Mouse (Mus musculus) CH12.LX (cell line): ENCODE measurements at regions not wholly inside any gene's neighbourhood (a gene's known extent, or its start where the extent isn't known, plus 50 kb on each side); places are given as distances from the start of the nearest gene placed in this dataset.

Experiments
- CHD2 ChIP-seq: IDR thresholded peaks from 2 replicates; pipeline ENCODE4 v1.6.1; 2011; ENCODE audit warnings: low read length, improper control_type of control experiment
- CTCF ChIP-seq, 2 experiments: IDR thresholded peaks in 1 of 2; conservative IDR thresholded peaks in 1 of 2; 2 replicates each; pipeline ENCODE4 v1.5.1; 2011 to 2012; ENCODE audit warnings: low read depth in 2 of 2, low read length in 2 of 2, improper control_type of control experiment in 1 of 2, inconsistent platforms in 1 of 2, mild to moderate bottlenecking in 1 of 2, moderate library complexity in 1 of 2
- E2F4 ChIP-seq: IDR thresholded peaks from 2 replicates; pipeline ENCODE4 v1.6.1; 2011; ENCODE audit warnings: low read depth, low read length, improper control_type of control experiment; ENCODE audit not compliant: insufficient replicate concordance
- ELF1 ChIP-seq: IDR thresholded peaks from 2 replicates; pipeline ENCODE4 v1.6.1; 2014; ENCODE audit warnings: low read depth, mild to moderate bottlenecking, inconsistent platforms, low read length, improper control_type of control experiment
- EP300 ChIP-seq: IDR thresholded peaks from 2 replicates; pipeline ENCODE4 v1.6.1; 2011; ENCODE audit warnings: low read length, improper control_type of control experiment
- HCFC1 ChIP-seq: IDR thresholded peaks from 2 replicates; pipeline ENCODE4 v1.6.1; 2012; ENCODE audit warnings: low read depth, mild to moderate bottlenecking, inconsistent platforms, low read length, improper control_type of control experiment
- IRF4 ChIP-seq: IDR thresholded peaks from 2 replicates; pipeline ENCODE4 v1.6.1; 2014; ENCODE audit warnings: low read depth, mild to moderate bottlenecking, inconsistent platforms, low read length, improper control_type of control experiment
- JUND ChIP-seq: conservative IDR thresholded peaks from 2 replicates; pipeline ENCODE4 v1.6.1; 2011; ENCODE audit warnings: low read depth, low read length, improper control_type of control experiment
- MAFK ChIP-seq: IDR thresholded peaks from 2 replicates; pipeline ENCODE4 v1.6.1; 2011; ENCODE audit warnings: low read length, improper control_type of control experiment; ENCODE audit not compliant: insufficient replicate concordance
- MAZ ChIP-seq: IDR thresholded peaks from 2 replicates; pipeline ENCODE4 v1.6.1; 2012; ENCODE audit warnings: low read depth, mild to moderate bottlenecking, inconsistent platforms, low read length, improper control_type of control experiment, moderate library complexity
- MYC ChIP-seq: IDR thresholded peaks from 2 replicates; pipeline ENCODE4 v1.6.1; 2011; ENCODE audit warnings: low read depth, mild to moderate bottlenecking, improper control_type of control experiment, low read length
- NRF1 ChIP-seq: IDR thresholded peaks from 2 replicates; pipeline ENCODE4 v1.6.1; 2014; ENCODE audit warnings: low read depth, mild to moderate bottlenecking, inconsistent platforms, low read length, improper control_type of control experiment, moderate library complexity
- POLR2A ChIP-seq: IDR thresholded peaks from 2 replicates; pipeline ENCODE4 v1.6.1; 2011; ENCODE audit warnings: low read depth, mild to moderate bottlenecking, improper control_type of control experiment, low read length
- SMC3 ChIP-seq: IDR thresholded peaks from 2 replicates; pipeline ENCODE4 v1.6.1; 2011; ENCODE audit warnings: low read depth, low read length, improper control_type of control experiment

GRCm38 (mm10) chr12:113255331-113255730, 69.6 kb downstream of the Tmem121 start:
- TF ChIP-seq POLR2A (no peak), CTCF (conservative IDR thresholded peaks at IDR 0.05 in 1 of 2, IDR thresholded peaks at IDR 0.05 in 1 of 2; ENCODE audit: low read depth in 2 of 2, low read length in 2 of 2) (no peak), ELF1 (no peak), E2F4 (no peak), MAZ (no peak), NRF1 (no peak), CHD2 (no peak), SMC3 (no peak), MAFK (no peak), EP300 (no peak), MYC (no peak), HCFC1 (no peak), IRF4 (no peak), JUND (no peak)
